Mouse (Mus musculus): ENCODE results near the gene Map4k3.
"Not testable (repeated sequence)": the region's sequence is repeated elsewhere in the genome, so short reads cannot be mapped to it uniquely, and the experiment has no call there.

Gene Map4k3

DNA sequence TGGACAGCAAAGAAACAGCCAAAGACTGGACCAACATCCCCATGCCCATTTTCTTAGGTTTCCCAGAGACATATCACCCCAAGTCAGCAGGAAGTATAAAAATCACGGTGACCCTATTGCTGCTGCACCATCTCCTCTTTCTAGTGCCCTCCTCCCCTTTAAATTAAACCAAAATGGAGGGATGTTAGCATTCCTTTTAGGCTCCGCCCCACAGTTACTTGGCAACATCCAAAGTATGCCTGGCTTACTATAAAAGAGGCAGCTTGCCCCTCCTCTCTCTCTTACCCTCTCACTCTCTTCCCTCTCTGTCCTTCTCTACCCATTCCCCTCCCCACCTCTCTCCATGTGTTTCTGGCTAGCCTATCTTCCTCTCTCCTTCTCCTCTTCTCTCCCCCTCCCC, 159.8 kb downstream of the Map4k3 start:
- DNase-seq (ENCODE audit: low spot score): no peak

DNA sequence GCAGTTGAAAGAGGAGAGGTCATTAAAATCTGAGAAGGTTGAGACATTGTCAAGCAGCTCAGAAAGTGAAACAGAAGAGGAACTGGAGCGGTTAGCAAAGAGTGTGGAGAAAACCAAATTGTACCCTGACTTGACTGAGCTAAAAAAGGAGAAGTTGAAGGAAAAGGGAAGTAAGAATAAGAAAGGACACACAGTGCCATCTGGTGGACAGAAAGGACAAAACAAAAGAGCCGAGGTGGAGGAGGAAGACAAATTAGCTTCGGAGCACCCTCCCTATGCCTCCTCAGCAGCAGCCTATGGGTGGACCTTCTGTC, 163.7 kb downstream of the Map4k3 start:
- no peak for DNase-seq (ENCODE audit: low spot score)

DNA sequence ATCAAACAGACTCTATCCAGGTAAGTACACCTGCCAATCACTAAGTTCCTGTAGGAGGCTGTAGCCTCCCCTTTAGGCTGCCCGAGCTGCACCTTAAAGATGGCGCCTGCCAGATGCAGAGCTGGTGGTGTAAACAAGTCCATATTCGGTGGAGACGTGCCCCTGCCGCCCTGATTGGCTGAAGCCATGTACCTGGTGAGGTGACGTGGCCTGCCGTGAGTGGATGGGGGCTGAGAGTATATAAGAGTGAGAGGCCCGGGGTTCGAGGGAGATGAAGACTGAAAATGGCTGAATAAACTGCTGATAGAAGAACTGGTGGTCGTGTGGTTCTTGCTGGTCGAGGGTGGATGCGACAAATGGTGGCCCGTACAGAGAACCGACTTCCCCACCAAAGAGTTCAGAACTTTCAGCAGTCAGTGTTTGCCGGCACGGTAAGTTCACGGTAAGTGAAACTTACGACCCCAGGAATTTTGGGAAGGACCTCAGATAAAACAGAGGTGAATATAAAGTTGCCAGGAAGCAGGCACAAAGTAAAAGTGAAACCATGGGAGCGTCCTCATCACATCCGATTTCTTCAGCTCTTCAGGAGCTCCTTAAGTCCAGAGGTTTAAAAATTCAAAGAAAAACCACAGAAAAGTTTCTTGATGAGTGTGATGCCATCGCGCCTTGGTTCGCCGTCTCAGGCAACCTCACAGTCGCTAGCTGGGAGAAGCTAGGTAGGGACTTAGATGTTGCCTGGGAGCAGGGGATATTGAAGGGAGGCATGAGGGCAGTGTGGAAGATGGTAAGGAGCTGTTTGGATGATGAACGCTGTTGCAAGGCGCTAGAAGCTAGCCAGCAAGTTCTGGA, 164.3 kb downstream of the Map4k3 start:
- not testable (repeated sequence) for DNase-seq (ENCODE audit: low spot score)

DNA sequence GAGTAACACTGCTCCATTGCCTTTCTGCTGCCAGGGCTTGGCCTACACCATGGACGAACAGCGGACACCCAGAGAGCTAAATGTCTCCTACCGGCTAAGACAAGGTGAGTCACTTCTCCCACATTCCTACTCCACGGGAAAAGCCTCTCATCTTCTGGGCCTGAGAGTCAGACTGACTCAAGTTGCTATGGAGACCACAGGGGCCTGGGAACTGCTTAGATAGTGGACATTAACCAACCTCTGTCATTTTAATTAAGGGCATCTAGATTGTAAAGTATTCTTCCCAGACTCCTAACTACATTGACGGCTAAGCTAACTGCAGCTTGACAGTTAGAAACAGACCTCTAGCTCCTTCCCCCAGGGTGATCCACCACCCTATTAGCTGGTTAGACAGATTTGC, 165.5 kb downstream of the Map4k3 start:
- DNase-seq (ENCODE audit: low spot score): no peak

DNA sequence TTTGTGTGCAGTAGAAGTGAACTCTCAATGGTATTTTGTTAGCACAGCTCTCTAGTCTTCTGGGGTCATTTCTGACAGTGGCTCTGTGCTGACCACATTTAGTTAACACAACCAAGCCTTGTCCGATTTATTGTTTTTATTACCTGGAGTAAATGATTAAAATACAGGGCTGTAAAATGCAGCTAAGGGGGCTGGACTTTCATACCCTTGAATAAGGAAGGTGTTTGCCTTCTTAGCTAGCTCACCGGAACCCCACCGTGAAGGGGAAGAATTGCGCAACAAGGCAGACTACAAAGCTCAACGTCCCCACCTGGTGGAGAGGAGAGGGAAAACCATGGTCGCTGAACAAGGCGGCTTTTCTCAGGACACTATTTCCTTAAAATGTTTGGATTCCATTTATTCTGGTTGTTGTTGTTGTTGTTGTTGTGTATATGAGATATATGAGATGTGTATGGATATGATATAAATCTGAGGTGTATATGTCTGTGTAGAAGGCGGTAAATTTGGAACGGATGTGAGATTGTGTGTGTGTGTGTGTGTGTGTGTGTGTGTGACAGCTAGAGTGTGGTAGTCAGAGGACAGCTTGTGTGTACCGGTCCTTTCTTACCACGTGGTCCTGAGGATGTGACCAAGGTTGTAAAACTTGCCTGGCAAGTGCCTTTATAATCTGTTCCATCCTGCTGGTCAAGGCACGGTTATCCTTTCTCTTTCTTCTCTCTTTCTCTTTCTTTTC, 167.4 kb downstream of the Map4k3 start:
- peak; percentile 85 for DNase-seq (ENCODE audit: low spot score)

DNA sequence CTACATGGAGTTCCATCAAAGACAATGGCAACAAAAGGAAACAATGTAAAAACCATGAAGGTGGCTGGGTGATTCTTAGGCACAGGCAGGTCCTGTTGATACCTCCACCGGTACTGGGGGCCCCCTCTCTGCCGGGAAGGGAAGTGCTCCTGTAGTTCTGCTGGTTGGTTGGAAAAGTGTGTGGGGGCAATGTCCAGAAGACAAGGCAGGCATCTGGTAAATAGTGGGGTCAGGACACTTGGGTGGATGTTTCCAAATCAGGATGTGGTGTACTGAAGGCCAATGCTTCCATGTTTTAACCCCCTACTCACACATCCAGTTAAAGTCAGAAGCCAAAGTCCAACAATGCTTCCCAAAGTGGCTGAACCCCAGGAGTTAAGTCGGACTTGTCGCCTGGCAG, 168.5 kb downstream of the Map4k3 start:
- no peak for DNase-seq (ENCODE audit: low spot score)

DNA sequence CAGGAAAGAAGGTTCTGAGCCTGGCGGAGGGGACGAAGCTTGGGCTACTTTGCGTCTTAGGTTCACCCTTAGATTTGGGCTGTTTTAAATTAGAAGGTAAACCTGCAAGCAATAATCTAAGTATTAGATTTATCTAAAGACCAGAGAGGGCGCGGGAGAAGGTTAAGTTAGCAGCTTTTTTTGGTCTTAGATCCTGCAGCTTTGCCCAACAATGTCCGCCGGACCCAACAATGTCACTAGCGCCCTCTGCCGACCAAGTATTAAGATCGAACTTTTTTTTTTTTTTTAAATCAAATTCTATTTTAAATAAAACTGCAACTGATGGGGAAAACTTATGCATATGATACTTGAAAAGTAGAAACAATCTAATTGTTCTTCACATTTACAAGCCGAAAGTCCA, 169.2 kb downstream of the Map4k3 start:
- peak; percentile 67 for DNase-seq (ENCODE audit: low spot score)

DNA sequence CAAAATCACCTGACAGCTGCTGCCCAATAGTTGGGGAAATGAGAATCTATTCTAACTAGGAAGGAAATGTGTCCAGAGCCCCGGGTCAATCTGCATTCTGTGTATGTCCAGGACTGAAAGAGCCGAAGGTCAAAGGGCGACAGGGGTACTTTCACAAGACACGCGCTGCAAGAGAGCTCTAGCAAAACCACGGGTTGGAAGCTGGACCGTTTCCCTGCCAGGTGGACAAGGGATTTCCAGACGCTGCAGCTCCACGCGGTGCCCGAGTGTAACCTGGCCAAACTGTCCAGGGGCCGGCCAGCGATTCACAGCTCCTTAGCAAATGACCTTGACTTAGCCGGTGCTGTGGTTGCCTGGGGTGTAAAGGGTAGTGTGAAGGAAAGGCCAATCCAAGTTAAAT, 169.7 kb downstream of the Map4k3 start:
- DNase-seq (ENCODE audit: low spot score): no peak

DNA sequence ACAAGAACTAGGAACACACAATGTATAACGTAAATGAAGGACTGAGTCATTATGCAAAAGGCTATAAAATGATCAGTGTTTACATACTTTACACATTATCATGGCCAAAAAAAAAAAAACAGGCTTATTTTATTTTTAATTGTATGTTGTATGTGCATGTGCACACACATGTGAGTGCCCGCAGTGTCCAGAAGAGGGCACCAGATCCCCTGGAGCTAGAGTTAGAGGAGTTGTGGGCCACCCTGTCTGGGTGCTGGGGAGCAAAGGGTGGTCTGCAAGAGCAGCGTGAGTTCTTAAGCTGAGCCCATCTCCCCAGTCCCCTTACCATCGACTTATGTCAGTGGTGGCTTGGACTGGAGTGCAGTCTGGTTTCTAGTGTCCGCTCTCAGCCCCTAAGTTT, 170.8 kb downstream of the Map4k3 start:
- DNase-seq (ENCODE audit: low spot score): no peak

DNA sequence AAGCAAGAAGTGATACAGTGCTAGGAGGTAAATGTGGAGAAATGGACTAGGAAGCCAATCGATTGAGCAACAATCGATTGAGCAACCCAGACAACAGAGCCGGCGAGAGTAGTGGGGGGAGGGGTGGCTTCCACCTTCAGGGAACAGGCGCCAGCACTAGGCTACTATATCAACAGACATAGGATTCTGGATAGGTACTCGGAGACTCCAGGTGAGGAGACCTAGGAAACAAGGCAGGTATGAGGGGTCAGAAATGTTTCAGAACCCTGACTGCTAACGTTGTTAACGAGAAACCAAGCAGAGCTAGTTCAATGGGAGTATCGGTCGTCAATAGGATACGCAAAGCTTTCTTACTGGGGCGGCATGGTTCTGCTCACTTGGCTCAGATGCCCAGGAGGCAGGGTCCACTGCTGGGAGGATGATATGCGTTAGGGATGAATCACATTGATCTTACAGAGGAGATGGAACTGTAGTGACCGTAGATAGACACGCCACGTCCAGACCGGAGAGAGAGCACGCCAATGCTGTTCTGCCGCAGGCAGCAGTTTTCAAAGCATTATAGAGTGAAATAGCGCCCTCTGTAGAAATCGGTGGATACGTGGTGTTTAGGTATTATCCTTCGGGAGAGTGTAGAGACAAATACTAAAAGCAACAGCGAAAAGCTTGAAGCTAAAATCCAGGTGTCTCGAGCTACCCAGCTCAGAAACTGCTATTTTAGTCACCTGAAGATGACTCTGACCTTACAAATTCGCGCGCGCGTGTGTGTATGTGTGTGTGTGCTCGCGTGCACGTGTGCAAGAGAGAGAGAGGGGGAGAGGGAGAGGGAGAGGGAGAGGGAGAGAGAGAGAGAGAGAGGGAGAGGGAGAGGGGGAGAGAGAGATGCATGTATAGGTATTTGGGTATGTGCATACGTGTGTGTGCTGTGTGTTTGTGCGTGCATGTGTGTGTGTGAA, 174.7 kb downstream of the Map4k3 start:
- DNase-seq (ENCODE audit: low spot score): peak; percentile 94

DNA sequence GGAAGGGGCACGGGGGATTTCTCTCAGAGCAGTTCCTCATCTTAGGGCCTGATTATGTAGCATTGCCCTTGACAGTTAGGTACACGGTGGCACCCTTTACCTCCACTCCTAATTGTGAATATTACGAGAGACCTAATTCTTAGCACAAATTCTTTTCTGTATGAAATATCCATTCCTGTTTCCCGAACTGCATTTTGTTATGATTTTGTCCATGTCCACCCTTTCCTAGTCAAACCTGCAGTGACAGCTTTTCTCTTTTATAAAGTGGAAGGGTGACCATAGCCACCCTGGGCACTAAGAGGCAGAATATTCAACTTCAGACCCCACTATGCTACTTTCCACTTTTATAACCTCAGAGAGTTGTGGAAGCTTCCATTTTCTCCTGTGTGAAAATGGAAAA, 175.6 kb downstream of the Map4k3 start:
- no peak for DNase-seq (ENCODE audit: low spot score)

DNA sequence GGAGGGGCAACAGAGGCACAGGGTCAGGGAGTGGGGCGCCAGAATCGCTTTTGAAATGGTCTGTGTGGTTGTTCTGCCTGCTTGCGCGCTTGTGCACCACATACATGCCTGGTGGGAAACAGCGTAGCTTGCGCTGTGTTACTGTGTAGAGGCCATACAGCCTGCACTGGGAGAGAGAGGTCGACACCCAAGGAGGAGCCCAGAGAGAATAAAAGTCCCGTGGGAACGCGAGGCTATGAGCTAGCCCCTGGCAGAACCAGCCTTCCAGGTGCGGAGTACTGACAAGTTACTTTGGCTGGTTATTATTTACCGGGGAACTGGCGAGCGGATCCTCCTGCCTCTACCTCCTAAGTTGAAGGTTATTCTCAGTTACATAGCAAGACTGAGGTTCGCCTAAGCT, 177.3 kb downstream of the Map4k3 start:
- no peak for DNase-seq (ENCODE audit: low spot score)

DNA sequence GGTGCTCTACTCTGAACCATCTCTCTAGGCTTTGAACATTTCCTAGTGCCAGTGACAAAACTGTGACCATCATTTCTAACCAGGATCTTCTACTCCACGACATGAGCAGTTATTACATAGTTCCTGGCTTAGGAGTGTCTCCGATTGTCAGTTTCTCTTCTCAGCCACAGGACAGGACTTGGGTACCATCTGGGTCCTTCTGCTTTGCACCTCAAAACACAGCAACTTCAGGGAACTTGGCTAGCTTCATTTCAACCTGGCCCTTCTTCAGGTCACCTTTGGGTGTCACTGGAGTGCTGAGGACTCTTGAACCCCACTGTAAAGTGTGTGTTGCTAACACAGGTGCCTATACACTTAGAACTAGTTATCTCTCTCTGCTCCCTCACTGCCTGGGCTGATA, 181.4 kb downstream of the Map4k3 start:
- DNase-seq (ENCODE audit: low spot score): no peak

DNA sequence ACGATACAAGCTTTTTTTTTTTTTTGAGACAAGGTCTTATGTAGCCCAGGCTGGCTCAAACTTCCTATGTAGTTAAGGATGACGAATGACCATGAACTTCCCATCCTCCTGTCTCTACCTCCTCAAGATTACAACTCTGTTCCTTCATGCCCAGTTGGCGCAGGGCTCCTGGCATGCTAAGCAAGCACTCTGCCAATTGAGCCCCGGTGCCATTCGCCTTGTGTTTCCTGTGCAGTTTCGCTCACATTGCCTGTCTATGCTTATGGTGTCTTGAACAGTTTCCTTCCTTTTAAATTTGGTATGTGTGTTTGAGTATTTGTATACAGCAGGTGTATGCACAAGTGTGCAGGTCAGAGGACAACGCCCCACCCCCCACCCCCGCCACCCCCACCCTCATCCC, 182.1 kb downstream of the Map4k3 start:
- no peak for DNase-seq (ENCODE audit: low spot score)

DNA sequence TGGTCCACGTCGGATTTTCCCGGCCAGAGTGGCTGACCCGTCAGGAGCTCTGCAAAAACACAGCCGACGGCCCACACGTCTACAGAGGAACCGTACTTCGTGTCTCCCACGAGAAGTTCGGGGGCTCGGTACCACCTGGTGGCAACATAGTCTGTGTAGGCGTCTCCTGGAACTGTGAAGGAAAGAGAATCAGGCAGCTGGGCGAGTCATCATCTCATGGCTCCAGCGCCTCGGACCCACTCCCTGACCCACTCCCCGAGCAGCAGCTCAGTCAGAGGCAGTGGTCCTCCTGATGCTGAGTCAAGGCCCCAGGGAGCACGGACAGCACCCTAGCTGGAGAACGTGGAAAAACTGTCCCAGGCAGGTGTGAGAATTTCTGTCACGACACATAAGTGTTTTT, 184.6 kb downstream of the Map4k3 start:
- no peak for DNase-seq (ENCODE audit: low spot score)

DNA sequence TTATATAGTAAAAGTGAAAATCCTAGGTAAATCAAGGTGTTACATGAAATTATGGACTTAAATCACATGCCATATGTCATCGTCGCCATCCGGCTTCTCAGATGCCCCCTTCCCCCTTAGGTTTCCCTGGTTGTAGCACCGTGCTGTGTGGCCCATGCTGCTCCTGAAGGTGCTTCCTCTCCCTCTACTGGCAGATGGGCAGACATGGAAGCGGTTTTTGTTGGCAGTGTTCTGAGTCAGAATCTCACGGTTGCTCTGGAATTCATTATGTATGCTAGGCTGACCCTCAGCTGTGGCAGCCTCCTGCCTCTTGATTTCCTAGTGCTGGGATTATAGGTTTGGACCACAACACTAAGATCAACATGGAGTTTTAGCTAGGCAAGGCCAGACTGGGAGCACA, 191.1 kb downstream of the Map4k3 start:
- DNase-seq (ENCODE audit: low spot score): no peak

DNA sequence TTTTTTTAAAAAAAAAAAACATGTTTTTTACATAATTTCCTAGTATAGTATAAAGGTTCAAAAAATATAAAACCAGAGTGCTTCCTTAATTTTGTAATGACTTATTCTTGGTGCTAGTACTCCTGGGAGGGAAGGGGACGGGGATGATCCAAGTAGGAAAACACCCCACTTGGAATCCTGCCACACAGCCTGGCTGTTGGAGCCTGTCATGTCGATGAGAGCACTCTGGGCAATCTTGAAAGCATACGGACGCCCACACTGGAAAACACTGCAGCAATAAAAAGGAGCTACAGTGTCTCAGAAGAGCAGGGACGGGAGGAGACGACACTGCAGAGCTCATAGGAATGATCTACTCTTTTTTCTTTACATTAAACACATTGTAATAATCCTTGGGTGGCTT, 192.7 kb downstream of the Map4k3 start:
- DNase-seq (ENCODE audit: low spot score): no peak

DNA sequence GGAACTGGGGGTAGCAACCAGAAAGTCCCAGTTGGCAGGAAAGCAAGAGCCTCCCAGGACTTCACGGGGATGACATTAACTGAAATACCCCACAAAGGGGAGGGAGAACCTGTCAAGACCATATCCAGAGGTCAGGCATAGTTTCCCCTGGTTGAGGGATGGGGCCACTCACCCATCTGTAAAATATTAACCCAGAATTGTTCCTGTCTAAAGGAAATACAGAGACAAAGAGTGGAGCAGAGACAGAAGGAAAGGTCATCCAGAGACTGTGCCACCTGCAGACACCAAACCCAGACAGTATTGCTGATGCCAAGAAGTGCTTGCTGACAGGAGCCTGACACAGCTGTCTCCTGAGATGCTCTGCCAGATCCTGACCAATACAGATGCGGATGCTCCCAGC, 196.9 kb downstream of the Map4k3 start:
- DNase-seq (ENCODE audit: low spot score): not testable (repeated sequence)
